Mouse (Mus musculus) heart, postnatal 0 days (tissue): ENCODE measurements around the gene Clic6.

Source experiments
- CTCF ChIP-seq: IDR thresholded peaks from 2 replicates; pipeline ENCODE4 v1.5.1; 2016; ENCODE audit warnings: antibody characterized with exemption, control low read depth, low read depth
- EP300 ChIP-seq: IDR thresholded peaks from 2 replicates; pipeline ENCODE4 v1.6.1; 2016; ENCODE audit warnings: antibody characterized with exemption, low read depth

DNA sequence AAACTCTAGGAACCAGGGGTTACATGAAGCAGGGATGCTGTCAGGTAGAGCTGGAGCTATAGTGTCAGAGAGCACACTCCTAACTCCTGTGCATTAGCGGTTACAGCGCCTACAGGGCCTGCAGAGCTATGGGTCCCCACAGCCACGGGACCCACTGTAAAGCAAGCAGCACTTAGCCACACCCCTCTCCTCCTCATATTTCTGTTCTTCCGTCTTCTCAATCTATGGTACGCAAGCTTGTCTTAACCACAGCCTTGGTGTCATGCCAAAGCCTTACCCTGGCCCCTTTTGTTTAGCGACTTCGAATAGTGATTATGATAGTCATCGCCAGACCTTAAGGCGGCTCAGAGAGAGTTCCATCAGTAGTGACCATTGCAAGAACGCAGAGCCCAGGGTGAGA lies 96.2 kb downstream of the Clic6 start:
- TF ChIP-seq EP300 (no peak), CTCF (no peak)
